Mouse (Mus musculus) cerebellum, adult 2 months (tissue): ENCODE measurements around the gene Gm10135.

ENCODE experiments used
- CTCF ChIP-seq: fragments of 200-500 bp; IDR thresholded peaks from 2 replicates; pipeline ENCODE4 v1.5.1; 2011; ENCODE audit warnings: low read depth, mild to moderate bottlenecking, control low read depth, low read length, moderate library complexity, borderline replicate concordance; ENCODE audit not compliant: insufficient read depth
- POLR2A ChIP-seq: fragments of 200-500 bp; IDR thresholded peaks from 2 replicates; pipeline ENCODE4 v1.6.1; 2011; ENCODE audit warnings: low read length, control low read depth, borderline replicate concordance; ENCODE audit not compliant: insufficient read depth

- TF ChIP-seq POLR2A: no peak
- no peak for TF ChIP-seq CTCF
Observed at GRCm38 (mm10) chr5:72989756-72990155, 15.3 kb upstream of the Gm10135 start.
